ENCODE assay signal across 9 mouse cellular contexts in genomic region chr3:122169616-122170178, GRCm38 (mm10).
DNase-seq lines count a peak whose midpoint lies in the region; ATAC-seq lines count a peak whose summit lies in the region.
"Had no signal": no experiment of that assay in that cellular context is flagged by ENCODE, and none has a peak within 500 bp of the region (broad histone marks: within the 10 kb centered on the region; RNA-seq: fewer than 3 reads in every experiment).

No protein-coding gene starts in this region.

- no peak overlapping the region for H3K9ac ChIP-seq in hindbrain, embryonic 11.5 days (ENCODE audit: low read depth, low read length)
- H3K9ac ChIP-seq in hindbrain, embryonic 12.5 days: no peak overlapping the region
- H3K9ac ChIP-seq in hindbrain, embryonic 16.5 days (ENCODE audit: low read depth, low read length): no peak overlapping the region
- H3K9ac ChIP-seq: embryonic facial prominence, embryonic 15.5 days had no signal

- H3K4me1 ChIP-seq in hindbrain, embryonic 11.5 days (replicated peaks; ENCODE audit: control insufficient read depth, insufficient read depth, low read length): no peaks in the 10 kb centered on the region
- 0 out of 2 replicates have a peak, but pooled peaks cover 3% of the 10 kb centered on the region for H3K4me1 ChIP-seq in hindbrain, embryonic 12.5 days
- no peaks in the 10 kb centered on the region for H3K4me1 ChIP-seq in hindbrain, embryonic 16.5 days (ENCODE audit: control insufficient read depth, insufficient read depth, low read depth, low read length)
- H3K4me1 ChIP-seq: embryonic facial prominence, embryonic 15.5 days had no signal

- H3K4me2 ChIP-seq in hindbrain, embryonic 11.5 days (replicated peaks; ENCODE audit: low read depth, low read length): no peak overlapping the region
- no peak overlapping the region for H3K4me2 ChIP-seq in hindbrain, embryonic 12.5 days (replicated peaks)
- H3K4me2 ChIP-seq in hindbrain, embryonic 16.5 days (ENCODE audit: low read length): no peak overlapping the region
- H3K4me2 ChIP-seq: embryonic facial prominence, embryonic 15.5 days had no signal

- DNase-seq in hindbrain, embryonic 11.5 days (ENCODE audit: low spot score): peak; percentile 77
- DNase-seq in adrenal gland, adult 8-10 months: peak; percentile 70
- peak; percentile 81 for DNase-seq in embryo, embryonic 11 days
- DNase-seq in left cerebral cortex, postnatal 4 days: peak; percentile 80
- peak; percentile 20 to 42 for DNase-seq in natural killer cell, adult 2 months (ENCODE audit: low spot score in 2 of 2)
- peak; percentile 86 for DNase-seq in testis, postnatal 10 days (ENCODE audit: low spot score)

- WGBS in hindbrain, embryonic 11.5 days: 44% methylated on average over 10 of the region's 10 CpGs
- 41% methylated on average over 10 of the region's 10 CpGs for WGBS in hindbrain, embryonic 12.5 days
- WGBS in hindbrain, embryonic 16.5 days: 42% methylated on average over 10 of the region's 10 CpGs

- H3K27ac ChIP-seq in hindbrain, embryonic 11.5 days (ENCODE audit: low read depth, low read length): no peak overlapping the region
- H3K27ac ChIP-seq in hindbrain, embryonic 12.5 days: no peak overlapping the region
- no peak overlapping the region for H3K27ac ChIP-seq in hindbrain, embryonic 16.5 days (ENCODE audit: low read depth, low read length)
- H3K27ac ChIP-seq: embryonic facial prominence, embryonic 15.5 days had no signal

- no peak overlapping the region for H3K4me3 ChIP-seq in hindbrain, embryonic 11.5 days (ENCODE audit: low read depth, low read length)
- no peak overlapping the region for H3K4me3 ChIP-seq in hindbrain, embryonic 12.5 days
- H3K4me3 ChIP-seq in hindbrain, embryonic 16.5 days (ENCODE audit: low read length): no peak overlapping the region
- H3K4me3 ChIP-seq: embryonic facial prominence, embryonic 15.5 days had no signal

- no peaks in the 10 kb centered on the region for H3K36me3 ChIP-seq in hindbrain, embryonic 11.5 days (ENCODE audit: control insufficient read depth, insufficient read depth, low read length)
- H3K36me3 ChIP-seq in hindbrain, embryonic 12.5 days: no peaks in the 10 kb centered on the region
- no peaks in the 10 kb centered on the region for H3K36me3 ChIP-seq in hindbrain, embryonic 16.5 days (ENCODE audit: control insufficient read depth, insufficient read depth, low read length)
- H3K36me3 ChIP-seq: embryonic facial prominence, embryonic 15.5 days had no signal

- no peaks in the 10 kb centered on the region for H3K27me3 ChIP-seq in hindbrain, embryonic 11.5 days (ENCODE audit: control insufficient read depth, insufficient read depth, low read length)
- H3K27me3 ChIP-seq in hindbrain, embryonic 12.5 days: no peaks in the 10 kb centered on the region
- no peaks in the 10 kb centered on the region for H3K27me3 ChIP-seq in hindbrain, embryonic 16.5 days (replicated peaks; ENCODE audit: control insufficient read depth, insufficient read depth, low read length)
- H3K27me3 ChIP-seq: embryonic facial prominence, embryonic 15.5 days had no signal

- H3K9me3 ChIP-seq in hindbrain, embryonic 11.5 days (ENCODE audit: control insufficient read depth, low read length): no peaks in the 10 kb centered on the region
- H3K9me3 ChIP-seq in hindbrain, embryonic 12.5 days (replicated peaks): no peaks in the 10 kb centered on the region
- H3K9me3 ChIP-seq in hindbrain, embryonic 16.5 days (ENCODE audit: control insufficient read depth, low read length): no peaks in the 10 kb centered on the region
- H3K9me3 ChIP-seq: embryonic facial prominence, embryonic 15.5 days had no signal

- ATAC-seq in hindbrain, embryonic 11.5 days (ENCODE audit: low FRiP score): peak; percentile 19; the same call in 1 of the 2 replicates
- no peak for ATAC-seq in hindbrain, embryonic 12.5 days (ENCODE audit: low FRiP score)
- peak; percentile 45 for ATAC-seq in hindbrain, embryonic 16.5 days

- intact Hi-C loops in left cerebral cortex, postnatal 4 days (cut with DNase I): loop anchor here (10.0 kb wide), 1 partner anchor 945 kb away; no protein-coding TSS in a partner anchor

Comparison
In these comparisons a context has a peak if more than half of its experiments do, and no peak if none do; other contexts are left out.
1. DNase-seq: peak in every context shown above with its lines; median percentile 86 in testis, postnatal 10 days; 81 in embryo, embryonic 11 days; 80 in left cerebral cortex, postnatal 4 days; 77 in hindbrain, embryonic 11.5 days; 70 in adrenal gland, adult 8-10 months; 31 in natural killer cell, adult 2 months.